Mouse (Mus musculus) heart, embryonic 11.5 days (tissue): Measurements from ENCODE around the gene Prmt9. TPM values are rescaled to one million over a fixed set of nuclear protein-coding genes. Genes with fewer than 3 reads are reported as not detected.

Experiments
- polyA plus RNA-seq: library from polyadenylated mRNA; unstranded; fragments of >200 nt; fragmentation: Nextera tagmentation; extraction: Ambion mirVana; gene quantifications from 2 replicates; pipeline ENCODE4 v1.2.1, GENCODE M21; 2014

Gene Prmt9
- polyA plus RNA-seq, 1 experiment from 2014 or later: 13.4 TPM

Other genes starting within 250 kb of the Prmt9 start
- 21.2 and 23.2 TPM in 2 replicates for gene Arhgap10, start 31.4 kb upstream of the Prmt9 start, polyA plus RNA-seq
- gene Tmem184c, start 61.3 kb downstream of the Prmt9 start, polyA plus RNA-seq: 26.0 and 27.4 TPM in 2 replicates
- gene Ednra, start 175.1 kb downstream of the Prmt9 start, polyA plus RNA-seq: 47.6 and 48.5 TPM in 2 replicates